Mouse (Mus musculus) c-Kit-positive CD71-positive TER-119-negative erythroid progenitor cells, embryonic 14.5 days (primary cell): Measurements from ENCODE around the gene Abcc4.
A peak's percentile ranks its signal among the peaks of the same experiment; 100 is the strongest.
"Not testable (repeated sequence)": the region's sequence is repeated elsewhere in the genome, so short reads cannot be mapped to it uniquely, and the experiment has no call there.

Experiments used
- DNase-seq: peaks from one replicate; pipeline ENCODE4 v3.0.0-alpha.2; 2013; ENCODE audit warnings: low read depth

The Abcc4 gene

GRCm38 (mm10) chr14:118579013-118579728 lies 126.8 kb downstream of the Abcc4 start:
- DNase-seq = no peak

- no peak for DNase-seq
Observed at GRCm38 (mm10) chr14:118577895-118578294, 128.1 kb downstream of the Abcc4 start.

GRCm38 (mm10) chr14:118572688-118573245 lies 133.3 kb downstream of the Abcc4 start:
- DNase-seq = no peak

GRCm38 (mm10) chr14:118569586-118569985 lies 136.4 kb downstream of the Abcc4 start:
- DNase-seq = no peak

- DNase-seq = peak; percentile 22
Observed at GRCm38 (mm10) chr14:118568116-118568673, 137.8 kb downstream of the Abcc4 start.

GRCm38 (mm10) chr14:118566809-118567208 lies 139.2 kb downstream of the Abcc4 start:
- DNase-seq = no peak

- no peak for DNase-seq
Observed at GRCm38 (mm10) chr14:118566214-118566688, 139.8 kb downstream of the Abcc4 start.

GRCm38 (mm10) chr14:118565696-118566095 lies 140.3 kb downstream of the Abcc4 start:
- no peak for DNase-seq

- no peak for DNase-seq
Observed at GRCm38 (mm10) chr14:118563570-118563969, 142.4 kb downstream of the Abcc4 start.

GRCm38 (mm10) chr14:118552901-118553475 lies 153.0 kb downstream of the Abcc4 start:
- DNase-seq = no peak

GRCm38 (mm10) chr14:118552390-118552789 lies 153.6 kb downstream of the Abcc4 start:
- no peak for DNase-seq

- peak; percentile 38 for DNase-seq
Observed at GRCm38 (mm10) chr14:118551725-118552285, 154.2 kb downstream of the Abcc4 start.

- DNase-seq = peak; percentile 17
Observed at GRCm38 (mm10) chr14:118551061-118551724, 154.8 kb downstream of the Abcc4 start.

GRCm38 (mm10) chr14:118544493-118544892 lies 161.5 kb downstream of the Abcc4 start:
- no peak for DNase-seq

GRCm38 (mm10) chr14:118542947-118543346 lies 163.1 kb downstream of the Abcc4 start:
- no peak for DNase-seq

GRCm38 (mm10) chr14:118531539-118531938 lies 174.5 kb downstream of the Abcc4 start:
- no peak for DNase-seq

- DNase-seq = no peak
Observed at GRCm38 (mm10) chr14:118514280-118515031, 191.6 kb downstream of the Abcc4 start.

GRCm38 (mm10) chr14:118511715-118512114 lies 194.3 kb downstream of the Abcc4 start:
- not testable (repeated sequence) for DNase-seq

GRCm38 (mm10) chr14:118510793-118511192 lies 195.2 kb downstream of the Abcc4 start:
- DNase-seq = no peak

- no peak for DNase-seq
Observed at GRCm38 (mm10) chr14:118510216-118510615, 195.8 kb downstream of the Abcc4 start.

- no peak for DNase-seq
Observed at GRCm38 (mm10) chr14:118507829-118508228, 198.2 kb downstream of the Abcc4 start.
